Mouse (Mus musculus) liver, adult 2 months (tissue): ENCODE data around the gene Pnpla5. TPM values are rescaled to one million over a fixed set of nuclear protein-coding genes. Genes with fewer than 3 reads are reported as not detected.

Experiments used
- DNase-seq: peaks from one replicate; pipeline ENCODE4 v3.0.0-alpha.2; 2011; ENCODE audit warnings: low read depth, low spot score; ENCODE audit errors: extremely low read depth
- H3K27ac ChIP-seq: fragments of 200-500 bp; replicated peaks from 2 replicates; pipeline ENCODE4 v1.5.1; 2012; ENCODE audit warnings: low read depth, mild to moderate bottlenecking, control low read depth, inconsistent platforms, low read length; ENCODE audit not compliant: insufficient read depth
- H3K27me3 ChIP-seq: fragments of 200-500 bp; 2 replicates; pipeline ENCODE4 v1.6.1; 2012; ENCODE audit warnings: mild to moderate bottlenecking, moderate library complexity, low read length, inconsistent platforms; ENCODE audit not compliant: control insufficient read depth, insufficient read depth
- H3K36me3 ChIP-seq: fragments of 200-500 bp; 2 replicates; pipeline ENCODE4 v1.6.1; 2012; ENCODE audit warnings: low read length, inconsistent platforms; ENCODE audit not compliant: control insufficient read depth, insufficient read depth
- H3K4me1 ChIP-seq: fragments of 200-500 bp; 2 replicates; pipeline ENCODE4 v1.6.1; 2011; ENCODE audit warnings: low read length; ENCODE audit not compliant: control insufficient read depth, insufficient read depth
- H3K4me3 ChIP-seq: fragments of 200-500 bp; 2 replicates; pipeline ENCODE4 v1.5.1; 2011; ENCODE audit warnings: low read depth, mild to moderate bottlenecking, control low read depth, low read length, moderate library complexity; ENCODE audit not compliant: insufficient read depth
- H3K79me2 ChIP-seq: fragments of 200-500 bp; 2 replicates; pipeline ENCODE4 v1.6.1; 2012; ENCODE audit warnings: inconsistent platforms, mild to moderate bottlenecking, low read length, moderate library complexity; ENCODE audit not compliant: control insufficient read depth, insufficient read depth
- H3K9ac ChIP-seq: fragments of 200-500 bp; 2 replicates; pipeline ENCODE4 v1.6.1; 2012; ENCODE audit warnings: low read depth, mild to moderate bottlenecking, control low read depth, inconsistent platforms, low read length
- CTCF ChIP-seq: fragments of 200-500 bp; IDR thresholded peaks from 2 replicates; pipeline ENCODE4 v1.5.1; 2011; ENCODE audit warnings: low read depth, low read length, control low read depth
- POLR2A ChIP-seq: fragments of 200-500 bp; IDR thresholded peaks from 2 replicates; pipeline ENCODE4 v1.6.1; 2011; ENCODE audit warnings: low read length, control low read depth; ENCODE audit not compliant: insufficient read depth; ENCODE audit errors: extremely low read depth
- WGBS: fragments of 180-500 bp; shearing (Covaris S2); methylation state at CpG from one replicate; pipeline ENCODE4 v1.1.7; 2018; 5-methylcytosine and 5-hydroxymethylcytosine counted together
- polyA plus RNA-seq: library from polyadenylated mRNA; depleted of rRNA; stranded (reverse); fragments of >200 nt; gene quantifications from 2 replicates; pipeline ENCODE4 v1.2.3, GENCODE M21; 2012
- total RNA-seq: library from RNA; depleted of rRNA; stranded (reverse); fragments of >200 nt; gene quantifications from 2 replicates; pipeline ENCODE4 v1.2.3, GENCODE M21; 2014

Pnpla5 gene
- total and polyA plus RNA-seq, 2 experiments = 0.13 to 0.28 TPM

GRCm38 (mm10) chr15:84078667-84079066 is 44.3 kb downstream of the Pnpla5 start:
- Histone ChIP-seq H3K4me3 (no peak overlapping the region), H3K27me3 (no peaks in the 10 kb centered on the region), H3K4me1 (peaks cover 2% of the 10 kb centered on the region; the same call in 1 of the 2 replicates), H3K79me2 (no peaks in the 10 kb centered on the region), H3K27ac (no peak overlapping the region), H3K9ac (no peak overlapping the region), H3K36me3 (no peaks in the 10 kb centered on the region)
- TF ChIP-seq POLR2A (no peak), CTCF (no peak)
- no peak for DNase-seq
- 79% methylated on average over 13 of the region's 13 CpGs for WGBS

GRCm38 (mm10) chr15:84077151-84077550 is 45.8 kb downstream of the Pnpla5 start:
- H3K27ac ChIP-seq = no peak overlapping the region
- no peak for TF ChIP-seq POLR2A
- no peak for TF ChIP-seq CTCF
- DNase-seq = no peak
- WGBS = 73% methylated on average over 17 of the region's 17 CpGs
- H3K4me3 ChIP-seq = no peak overlapping the region
- H3K4me1 ChIP-seq = peaks cover 2% of the 10 kb centered on the region; the same call in 1 of the 2 replicates
- no peak overlapping the region for H3K9ac ChIP-seq
- H3K27me3 ChIP-seq = no peaks in the 10 kb centered on the region
- no peaks in the 10 kb centered on the region for H3K79me2 ChIP-seq
- H3K36me3 ChIP-seq = no peaks in the 10 kb centered on the region

- Histone ChIP-seq H3K4me1 (peaks cover 2% of the 10 kb centered on the region; the same call in 1 of the 2 replicates), H3K36me3 (no peaks in the 10 kb centered on the region), H3K79me2 (no peaks in the 10 kb centered on the region), H3K27ac (no peak overlapping the region), H3K4me3 (no peak overlapping the region), H3K9ac (no peak overlapping the region), H3K27me3 (0 out of 2 replicates have a peak, but pooled peaks cover 3% of the 10 kb centered on the region)
- DNase-seq = no peak
- WGBS = 32% methylated on average over 17 of the region's 17 CpGs
- TF ChIP-seq POLR2A (no peak), CTCF (no peak)
Measured at GRCm38 (mm10) chr15:84074705-84075185, 48.2 kb downstream of the Pnpla5 start.

GRCm38 (mm10) chr15:84073911-84074704 is 48.9 kb downstream of the Pnpla5 start:
- Histone ChIP-seq H3K79me2 (no peaks in the 10 kb centered on the region), H3K4me1 (peaks cover 2% of the 10 kb centered on the region; the same call in 1 of the 2 replicates), H3K27me3 (0 out of 2 replicates have a peak, but pooled peaks cover 3% of the 10 kb centered on the region), H3K27ac (no peak overlapping the region), H3K4me3 (no peak overlapping the region), H3K36me3 (no peaks in the 10 kb centered on the region), H3K9ac (no peak overlapping the region)
- 10% methylated on average over 15 of the region's 15 CpGs for WGBS
- DNase-seq = peak; percentile 18
- TF ChIP-seq POLR2A (no peak), CTCF (peak; percentile 97)

GRCm38 (mm10) chr15:84073058-84073457 is 49.9 kb downstream of the Pnpla5 start:
- TF ChIP-seq CTCF (no peak), POLR2A (no peak)
- DNase-seq = no peak
- H3K27me3 ChIP-seq = peaks cover 7% of the 10 kb centered on the region; the same call in 1 of the 2 replicates

More at GRCm38 (mm10) chr15:84073058-84073457, 49.9 kb downstream of the Pnpla5 start:
- no peaks in the 10 kb centered on the region for H3K79me2 ChIP-seq
- H3K4me1 ChIP-seq = peaks cover 2% of the 10 kb centered on the region; the same call in 1 of the 2 replicates
- WGBS = 38% methylated on average over 8 of the region's 8 CpGs
- no peak overlapping the region for H3K9ac ChIP-seq
- no peak overlapping the region for H3K27ac ChIP-seq
- no peaks in the 10 kb centered on the region for H3K36me3 ChIP-seq
- H3K4me3 ChIP-seq = no peak overlapping the region
